Mouse (Mus musculus): Measurements from ENCODE around the gene Maml1. TPM values are rescaled to one million over a fixed set of nuclear protein-coding genes. Genes with fewer than 3 reads are reported as not detected.

Gene Maml1
- polyA plus RNA-seq (2015; fragmentation: Nextera tagmentation; extraction: Ambion mirVana): 1.5 and 2.1 TPM in 2 replicates

- Histone ChIP-seq H3K27ac (replicated peaks) (peak within 1 kb of the TSS; percentile 96), H3K4me1 (replicated peaks) (peaks cover 37% of the 10 kb centered on the region), H3K4me2 (peak within 1 kb of the TSS; percentile 81), H3K4me3 (replicated peaks) (peak within 1 kb of the TSS; percentile 99), H3K36me3 (replicated peaks) (peaks cover 53% of the 10 kb centered on the region), H3K9me3 (replicated peaks) (no peaks in the 10 kb centered on the region), H3K9ac (peak within 1 kb of the TSS; percentile 98), H3K27me3 (no peaks in the 10 kb centered on the region)
- under 1% methylated on average over 45 of the region's 45 CpGs for WGBS (ENCODE audit: insufficient replicate concordance)
- ATAC-seq (ENCODE audit: insufficient read depth): peak; percentile 94
Observed at GRCm38 (mm10) chr11:50292190-50292855, at the start of gene Maml1. TSS of gene Maml1 (minus strand) at chr11:50292311.

GRCm38 (mm10) chr11:50336891-50337290, 44.8 kb upstream of the Maml1 start:
- no peaks in the 10 kb centered on the region for H3K36me3 ChIP-seq (replicated peaks)
- H3K27ac ChIP-seq (replicated peaks): no peak overlapping the region
- H3K27me3 ChIP-seq: no peaks in the 10 kb centered on the region
- no peak for ATAC-seq (ENCODE audit: insufficient read depth)
- no peaks in the 10 kb centered on the region; the same call in 1 of the 2 replicates for H3K4me1 ChIP-seq (replicated peaks)
- no peaks in the 10 kb centered on the region for H3K9me3 ChIP-seq (replicated peaks)
- H3K4me3 ChIP-seq (replicated peaks): no peak overlapping the region
- 25% methylated on average over 4 of the region's 4 CpGs for WGBS (ENCODE audit: insufficient replicate concordance)
- no peak overlapping the region for H3K9ac ChIP-seq
- no peak overlapping the region for H3K4me2 ChIP-seq

GRCm38 (mm10) chr11:50336126-50336525, 44.0 kb upstream of the Maml1 start:
- Histone ChIP-seq H3K9ac (no peak overlapping the region), H3K27me3 (no peaks in the 10 kb centered on the region)
- 45% methylated on average over 1 of the region's 1 CpGs for WGBS (ENCODE audit: insufficient replicate concordance)

GRCm38 (mm10) chr11:50333181-50333580, 41.1 kb upstream of the Maml1 start:
- no peaks in the 10 kb centered on the region for H3K36me3 ChIP-seq (replicated peaks)
- no peak overlapping the region for H3K27ac ChIP-seq (replicated peaks)
- no peaks in the 10 kb centered on the region for H3K27me3 ChIP-seq
- no peak overlapping the region for H3K4me2 ChIP-seq
- no peak overlapping the region for H3K4me3 ChIP-seq (replicated peaks)
- H3K9me3 ChIP-seq (replicated peaks): no peaks in the 10 kb centered on the region
- WGBS (ENCODE audit: insufficient replicate concordance): 76% methylated on average over 3 of the region's 3 CpGs
- no peak overlapping the region for H3K9ac ChIP-seq
- no peak for ATAC-seq (ENCODE audit: insufficient read depth)
- peaks cover 2% of the 10 kb centered on the region for H3K4me1 ChIP-seq (replicated peaks)

More at GRCm38 (mm10) chr11:50336126-50336525, 44.0 kb upstream of the Maml1 start:
- no peaks in the 10 kb centered on the region for H3K9me3 ChIP-seq (replicated peaks)
- ATAC-seq (ENCODE audit: insufficient read depth): no peak
- no peaks in the 10 kb centered on the region; the same call in 1 of the 2 replicates for H3K4me1 ChIP-seq (replicated peaks)
- H3K36me3 ChIP-seq (replicated peaks): no peaks in the 10 kb centered on the region
- no peak overlapping the region for H3K4me3 ChIP-seq (replicated peaks)
- H3K4me2 ChIP-seq: no peak overlapping the region
- H3K27ac ChIP-seq (replicated peaks): no peak overlapping the region

GRCm38 (mm10) chr11:50329378-50329777, 37.3 kb upstream of the Maml1 start:
- no peaks in the 10 kb centered on the region for H3K36me3 ChIP-seq (replicated peaks)
- no peak overlapping the region for H3K4me3 ChIP-seq (replicated peaks)
- H3K27ac ChIP-seq (replicated peaks): no peak overlapping the region
- no peak for ATAC-seq (ENCODE audit: insufficient read depth)
- no peaks in the 10 kb centered on the region for H3K27me3 ChIP-seq
- peaks cover 11% of the 10 kb centered on the region for H3K4me1 ChIP-seq (replicated peaks)
- H3K9ac ChIP-seq: no peak overlapping the region
- 63% methylated on average over 1 of the region's 1 CpGs for WGBS (ENCODE audit: insufficient replicate concordance)
- no peaks in the 10 kb centered on the region for H3K9me3 ChIP-seq (replicated peaks)
- H3K4me2 ChIP-seq: no peak overlapping the region

- no peak for ATAC-seq (ENCODE audit: insufficient read depth)
- no peak overlapping the region for H3K4me2 ChIP-seq
- WGBS (ENCODE audit: insufficient replicate concordance): 49% methylated on average over 3 of the region's 3 CpGs
- H3K9me3 ChIP-seq (replicated peaks): no peaks in the 10 kb centered on the region
- no peak overlapping the region for H3K27ac ChIP-seq (replicated peaks)
- no peak overlapping the region for H3K4me3 ChIP-seq (replicated peaks)
- H3K36me3 ChIP-seq (replicated peaks): no peaks in the 10 kb centered on the region
- H3K27me3 ChIP-seq: no peaks in the 10 kb centered on the region
- peaks cover 23% of the 10 kb centered on the region for H3K4me1 ChIP-seq (replicated peaks)
- no peak overlapping the region for H3K9ac ChIP-seq
Observed at GRCm38 (mm10) chr11:50328075-50328625, 36.0 kb upstream of the Maml1 start.

GRCm38 (mm10) chr11:50326302-50326966, 34.3 kb upstream of the Maml1 start:
- H3K4me3 ChIP-seq (replicated peaks): peak overlapping the region; percentile 88
- peak overlapping the region; percentile 85 for H3K27ac ChIP-seq (replicated peaks)
- WGBS (ENCODE audit: insufficient replicate concordance): 3% methylated on average over 7 of the region's 7 CpGs
- no peaks in the 10 kb centered on the region for H3K27me3 ChIP-seq
- 0 out of 2 replicates have a peak, but pooled peaks cover 4% of the 10 kb centered on the region for H3K36me3 ChIP-seq (replicated peaks)
- peaks cover 39% of the 10 kb centered on the region for H3K4me1 ChIP-seq (replicated peaks)
- ATAC-seq (ENCODE audit: insufficient read depth): no peak
- peak overlapping the region; percentile 64 for H3K9ac ChIP-seq
- H3K4me2 ChIP-seq: peak overlapping the region; percentile 78
- H3K9me3 ChIP-seq (replicated peaks): no peaks in the 10 kb centered on the region

GRCm38 (mm10) chr11:50325496-50326301, 33.6 kb upstream of the Maml1 start, which contains the start of gene Canx:
TSS of gene Canx (minus strand) at chr11:50325673.
- H3K27ac ChIP-seq (replicated peaks): peak within 1 kb of the TSS; percentile 88
- ATAC-seq (ENCODE audit: insufficient read depth): peak; percentile 93
- under 1% methylated on average over 64 of the region's 64 CpGs for WGBS (ENCODE audit: insufficient replicate concordance)
- H3K36me3 ChIP-seq (replicated peaks): 0 out of 2 replicates have a peak, but pooled peaks cover 4% of the 10 kb centered on the region
- H3K4me2 ChIP-seq: peak within 1 kb of the TSS; percentile 93
- no peaks in the 10 kb centered on the region for H3K27me3 ChIP-seq
- H3K9ac ChIP-seq: peak within 1 kb of the TSS; percentile 90
- no peaks in the 10 kb centered on the region for H3K9me3 ChIP-seq (replicated peaks)
- H3K4me3 ChIP-seq (replicated peaks): peak within 1 kb of the TSS; percentile 88
- H3K4me1 ChIP-seq (replicated peaks): peaks cover 42% of the 10 kb centered on the region

- Histone ChIP-seq H3K4me3 (replicated peaks) (peak overlapping the region; percentile 88), H3K27me3 (no peaks in the 10 kb centered on the region), H3K4me2 (peak overlapping the region; percentile 93), H3K4me1 (replicated peaks) (peaks cover 48% of the 10 kb centered on the region), H3K27ac (replicated peaks) (peak overlapping the region; percentile 88), H3K36me3 (replicated peaks) (peaks cover 4% of the 10 kb centered on the region; the same call in 1 of the 2 replicates), H3K9me3 (replicated peaks) (no peaks in the 10 kb centered on the region), H3K9ac (peak overlapping the region; percentile 90)
- peak; percentile 35 for ATAC-seq (ENCODE audit: insufficient read depth)
- WGBS (ENCODE audit: insufficient replicate concordance): under 1% methylated on average over 34 of the region's 34 CpGs
Observed at GRCm38 (mm10) chr11:50324751-50325471, 32.8 kb upstream of the Maml1 start.

GRCm38 (mm10) chr11:50323843-50324242, 31.7 kb upstream of the Maml1 start:
- H3K4me1 ChIP-seq (replicated peaks): peaks cover 55% of the 10 kb centered on the region
- H3K4me3 ChIP-seq (replicated peaks): peak overlapping the region; percentile 88
- peaks cover 14% of the 10 kb centered on the region for H3K36me3 ChIP-seq (replicated peaks)
- peak; percentile 40 for ATAC-seq (ENCODE audit: insufficient read depth)
- H3K9me3 ChIP-seq (replicated peaks): no peaks in the 10 kb centered on the region
- H3K4me2 ChIP-seq: peak overlapping the region; percentile 93
- 0% methylated on average over 1 of the region's 1 CpGs for WGBS (ENCODE audit: insufficient replicate concordance)
- peak overlapping the region; percentile 88 for H3K27ac ChIP-seq (replicated peaks)
- H3K27me3 ChIP-seq: no peaks in the 10 kb centered on the region
- peak overlapping the region; percentile 90 for H3K9ac ChIP-seq
